Mouse (Mus musculus) lung, postnatal 0 days (tissue): ENCODE data around the gene Cacna2d2.

ENCODE experiments used
- CTCF ChIP-seq: IDR thresholded peaks from 2 replicates; pipeline ENCODE4 v1.5.1; 2016; ENCODE audit warnings: antibody characterized with exemption, mild to moderate bottlenecking
- EP300 ChIP-seq: IDR thresholded peaks from 2 replicates; pipeline ENCODE4 v1.6.1; 2016; ENCODE audit warnings: antibody characterized with exemption, mild to moderate bottlenecking, control low read depth

- no peak for TF ChIP-seq CTCF
- TF ChIP-seq EP300: no peak
These were observed 149.4 kb downstream of the Cacna2d2 start for GRCm38 (mm10) chr9:107548820-107549219.
